Mouse (Mus musculus): ENCODE measurements around the gene Soga1.

GRCm38 (mm10) chr2:157087536-157088317, 8.7 kb upstream of the Soga1 start:
- TF ChIP-seq POLR2A (IDR thresholded peaks at IDR 0.05; ENCODE audit: low read depth, low read length) (no peak), CTCF (IDR thresholded peaks at IDR 0.05; ENCODE audit: extremely low read depth, insufficient read length, insufficient replicate concordance, low read depth, low read length) (no peak)

All from small intestine, adult 2 months (tissue).